28 mouse cellular contexts compared by ENCODE assay signal in genomic region chr16:56283330-56283729, GRCm38 (mm10).
DNase-seq lines count a peak whose midpoint lies in the region; ATAC-seq lines count a peak whose summit lies in the region.
"Had no signal": no experiment of that assay in that cellular context is flagged by ENCODE, and none has a peak within 500 bp of the region (broad histone marks: within the 10 kb centered on the region; RNA-seq: fewer than 3 reads in every experiment).

No protein-coding gene starts in this region.

- no peaks in the 10 kb centered on the region for H3K9me3 ChIP-seq in kidney, embryonic 15.5 days (replicated peaks)
- H3K9me3 ChIP-seq: forebrain, embryonic 13.5 days; heart, embryonic 10.5 days; heart, embryonic 15.5 days; hindbrain, embryonic 12.5 days; liver, embryonic 12.5 days; megakaryocyte, embryonic 14.5 days; midbrain, embryonic 12.5 days; neural tube, embryonic 15.5 days had no signal

- peak; percentile 92 for ATAC-seq in cerebellum, adult (ENCODE audit: insufficient number of reproducible peaks, low FRiP score, low TSS enrichment)
- no peak for ATAC-seq in kidney, embryonic 15.5 days (replicated peaks; ENCODE audit: low FRiP score)
- ATAC-seq: CD4-positive, CD25-positive, alpha-beta regulatory T cell, adult 4 months; forebrain, embryonic 13.5 days; intestine, postnatal 0 days; liver, embryonic 12.5 days; liver, postnatal 0 days had no signal

- no peak overlapping the region for H3K4me2 ChIP-seq in kidney, embryonic 15.5 days
- H3K4me2 ChIP-seq: forebrain, embryonic 13.5 days; heart, embryonic 15.5 days; hindbrain, embryonic 12.5 days; liver, embryonic 12.5 days; midbrain, embryonic 12.5 days; neural tube, embryonic 15.5 days had no signal

- peak; percentile 94 for DNase-seq in brain, adult 2 months (ENCODE audit: low read depth, low spot score)
- DNase-seq in cerebellum, adult 8-10 months: peak; percentile 47
- DNase-seq in cerebellum, postnatal 25 days: peak; percentile 72 to 84
- no peak for DNase-seq in c-Kit-positive CD71-positive TER-119-positive erythroid progenitor cells, embryonic 14.5 days (ENCODE audit: low spot score)
- no peak for DNase-seq in testis, postnatal 10 days (ENCODE audit: low spot score)
- DNase-seq: adrenal gland, postnatal 14 days; gastrocnemius, postnatal 14 days; heart, postnatal 36 days; kidney, adult 9 months; kidney, postnatal 14 days; liver, postnatal 0 days; lung, postnatal 36 days; retina, postnatal 1 day; spleen, adult 18-20 months; thymus, adult 18-20 months; thymus, postnatal 36 days had no signal

- H3K27me3 ChIP-seq in kidney, embryonic 15.5 days: no peaks in the 10 kb centered on the region
- H3K27me3 ChIP-seq: forebrain, embryonic 13.5 days; heart, embryonic 15.5 days; hindbrain, embryonic 12.5 days; liver, embryonic 12.5 days; megakaryocyte, embryonic 14.5 days; midbrain, embryonic 12.5 days; neural tube, embryonic 15.5 days had no signal

- 88% methylated on average over 1 of the region's 1 CpGs for WGBS in kidney, embryonic 15.5 days

- no peak overlapping the region for H3K27ac ChIP-seq in kidney, embryonic 15.5 days
- H3K27ac ChIP-seq: forebrain, embryonic 13.5 days; heart, embryonic 10.5 days; heart, embryonic 15.5 days; hindbrain, embryonic 12.5 days; liver, embryonic 12.5 days; midbrain, embryonic 12.5 days; neural tube, embryonic 15.5 days had no signal

- no peak overlapping the region for H3K9ac ChIP-seq in kidney, embryonic 15.5 days
- H3K9ac ChIP-seq: forebrain, embryonic 13.5 days; heart, embryonic 15.5 days; hindbrain, embryonic 12.5 days; liver, embryonic 12.5 days; liver, postnatal 0 days; midbrain, embryonic 12.5 days; neural tube, embryonic 15.5 days had no signal

- H3K36me3 ChIP-seq in kidney, embryonic 15.5 days: no peaks in the 10 kb centered on the region
- H3K36me3 ChIP-seq: heart, embryonic 10.5 days; heart, embryonic 15.5 days; hindbrain, embryonic 12.5 days; liver, embryonic 12.5 days; midbrain, embryonic 12.5 days; neural tube, embryonic 15.5 days had no signal

- H3K4me1 ChIP-seq in kidney, embryonic 15.5 days: no peaks in the 10 kb centered on the region
- H3K4me1 ChIP-seq: forebrain, embryonic 13.5 days; heart, embryonic 10.5 days; heart, embryonic 15.5 days; hindbrain, embryonic 12.5 days; liver, embryonic 12.5 days; megakaryocyte, embryonic 14.5 days; midbrain, embryonic 12.5 days; neural tube, embryonic 15.5 days had no signal

- H3K4me3 ChIP-seq in kidney, embryonic 15.5 days (replicated peaks): no peak overlapping the region
- H3K4me3 ChIP-seq: forebrain, embryonic 13.5 days; heart, embryonic 10.5 days; heart, embryonic 15.5 days; hindbrain, embryonic 12.5 days; liver, embryonic 12.5 days; megakaryocyte, embryonic 14.5 days; midbrain, embryonic 12.5 days; neural tube, embryonic 15.5 days had no signal

Comparison
In these comparisons a context has a peak if more than half of its experiments do, and no peak if none do; other contexts are left out.
1. DNase-seq: peak in brain, adult 2 months (single experiment), cerebellum, adult 8-10 months (single experiment) and cerebellum, postnatal 25 days (2 of 2); none in c-Kit-positive CD71-positive TER-119-positive erythroid progenitor cells, embryonic 14.5 days (single experiment) and testis, postnatal 10 days (single experiment).